Mouse (Mus musculus): ENCODE measurements around the gene Noc2l. TPM values are rescaled to one million over a fixed set of nuclear protein-coding genes. Genes with fewer than 3 reads are reported as not detected.

Noc2l gene
- polyA plus RNA-seq, 2 experiments: 40.2 to 68.0 TPM

- peaks cover 6% of the 10 kb centered on the region for H3K36me3 ChIP-seq (replicated peaks; ENCODE audit: control insufficient read depth, insufficient read depth, low read depth)
- whole genome bisulfite sequencing (ENCODE audit: insufficient replicate concordance): 53% methylated on average over 18 of the region's 18 CpGs
- no peaks in the 10 kb centered on the region; a peak in 1 of 4 replicates for H3K4me1 ChIP-seq (replicated peaks; ENCODE audit: control insufficient read depth in 2 of 2, insufficient read depth in 2 of 2, low read length in 1 of 2)
- no peaks in the 10 kb centered on the region for H3K9me3 ChIP-seq (ENCODE audit: control insufficient read depth, low read length)
- DNase-seq (ENCODE audit: low read depth in 3 of 3, low spot score in 3 of 3) (no peak), ATAC-seq (ENCODE audit: insufficient read depth) (peak; percentile 24; the same call in 1 of the 2 replicates)
- no peaks in the 10 kb centered on the region for H3K27me3 ChIP-seq (ENCODE audit: control insufficient read depth, insufficient read depth, low read length)
- no peak overlapping the region for H3K27ac ChIP-seq
- H3K9ac ChIP-seq (replicated peaks): no peak overlapping the region
- H3K4me3 ChIP-seq (ENCODE audit: insufficient read depth in 1 of 2, low read depth in 2 of 2, low read length in 2 of 2): no peak overlapping the region
- TF ChIP-seq EP300 (IDR thresholded peaks at IDR 0.05; ENCODE audit: low read depth) (no peak), CTCF (IDR thresholded peaks at IDR 0.05; ENCODE audit: low read depth) (no peak)
- no peak overlapping the region; the same call in 1 of the 2 replicates for H3K4me2 ChIP-seq (ENCODE audit: low read depth)
Measured at GRCm38 (mm10) chr4:156227752-156228392, 7.9 kb upstream of the Noc2l start.

GRCm38 (mm10) chr4:156228393-156229024, 7.3 kb upstream of the Noc2l start:
- Histone ChIP-seq H3K9ac (replicated peaks) (no peak overlapping the region), H3K27me3 (ENCODE audit: control insufficient read depth, insufficient read depth, low read length) (no peaks in the 10 kb centered on the region), H3K9me3 (ENCODE audit: control insufficient read depth, low read length) (no peaks in the 10 kb centered on the region), H3K4me1 (replicated peaks; ENCODE audit: control insufficient read depth in 2 of 2, insufficient read depth in 2 of 2, low read length in 1 of 2) (peaks cover 0 to under 1% of the 10 kb centered on the region in 2 experiments; a peak in 1 of 4 replicates), H3K4me3 (ENCODE audit: insufficient read depth in 1 of 2, low read depth in 2 of 2, low read length in 2 of 2) (no peak overlapping the region), H3K27ac (no peak overlapping the region), H3K4me2 (ENCODE audit: low read depth) (no peak overlapping the region; the same call in 1 of the 2 replicates), H3K36me3 (replicated peaks; ENCODE audit: control insufficient read depth, insufficient read depth, low read depth) (peaks cover 6% of the 10 kb centered on the region)
- ATAC-seq (ENCODE audit: insufficient read depth): peak; percentile 53
- WGBS (ENCODE audit: insufficient replicate concordance): 45% methylated on average over 12 of the region's 12 CpGs
- no peak for TF ChIP-seq CTCF (IDR thresholded peaks at IDR 0.05; ENCODE audit: low read depth)
- no peak for DNase-seq (ENCODE audit: low read depth in 3 of 3, low spot score in 3 of 3)

- H3K36me3 ChIP-seq (replicated peaks; ENCODE audit: control insufficient read depth, insufficient read depth, low read depth): peaks cover 24% of the 10 kb centered on the region
- 19% methylated on average over 17 of the region's 17 CpGs for WGBS (ENCODE audit: insufficient replicate concordance)
- peak overlapping the region; percentile 95 for H3K4me2 ChIP-seq (ENCODE audit: low read depth)
- peak overlapping the region; percentile 59 to 99 for H3K4me3 ChIP-seq (ENCODE audit: insufficient read depth in 1 of 2, low read depth in 2 of 2, low read length in 2 of 2)
- no peaks in the 10 kb centered on the region for H3K27me3 ChIP-seq (ENCODE audit: control insufficient read depth, insufficient read depth, low read length)
- ATAC-seq (ENCODE audit: insufficient read depth) (no peak), DNase-seq (ENCODE audit: low read depth in 3 of 3, low spot score in 3 of 3) (no peak)
- TF ChIP-seq EP300 (IDR thresholded peaks at IDR 0.05; ENCODE audit: low read depth): no peak
- TF ChIP-seq CTCF (IDR thresholded peaks at IDR 0.05; ENCODE audit: low read depth): no peak
- peaks cover 4 to 7% of the 10 kb centered on the region in 2 experiments; a peak in 2 of 4 replicates for H3K4me1 ChIP-seq (replicated peaks; ENCODE audit: control insufficient read depth in 2 of 2, insufficient read depth in 2 of 2, low read length in 1 of 2)
- H3K27ac ChIP-seq: peak overlapping the region; percentile 37; the same call in 1 of the 2 replicates
- H3K9me3 ChIP-seq (ENCODE audit: control insufficient read depth, low read length): no peaks in the 10 kb centered on the region
- H3K9ac ChIP-seq (replicated peaks): peak overlapping the region; percentile 92
Measured at GRCm38 (mm10) chr4:156234021-156234501, 1.7 kb upstream of the Noc2l start.

GRCm38 (mm10) chr4:156234701-156235213, 1.1 kb upstream of the Noc2l start, which contains the start of gene Plekhn1:
Gene Plekhn1 (minus strand): TSS chr4:156234857.
- peak within 1 kb of the TSS; percentile 95 for H3K4me2 ChIP-seq (ENCODE audit: low read depth)
- TF ChIP-seq CTCF (IDR thresholded peaks at IDR 0.05; ENCODE audit: low read depth): 0 out of 2 replicates have a peak, but pooled peaks have one; percentile 6
- no peak for TF ChIP-seq EP300 (IDR thresholded peaks at IDR 0.05; ENCODE audit: low read depth)
- under 1% methylated on average over 40 of the region's 48 CpGs for WGBS (ENCODE audit: insufficient replicate concordance)
- H3K9me3 ChIP-seq (ENCODE audit: control insufficient read depth, low read length): no peaks in the 10 kb centered on the region
- peak; percentile 47 for ATAC-seq (ENCODE audit: insufficient read depth)
- peak within 1 kb of the TSS; percentile 86 to 99 for H3K4me3 ChIP-seq (ENCODE audit: insufficient read depth in 1 of 2, low read depth in 2 of 2, low read length in 2 of 2)
- peaks cover 31% of the 10 kb centered on the region for H3K36me3 ChIP-seq (replicated peaks; ENCODE audit: control insufficient read depth, insufficient read depth, low read depth)
- DNase-seq (ENCODE audit: low read depth in 3 of 3, low spot score in 3 of 3): peak in 1 of 3 experiments; percentile 50
- peaks cover 4 to 7% of the 10 kb centered on the region in 2 experiments; a peak in 2 of 4 replicates for H3K4me1 ChIP-seq (replicated peaks; ENCODE audit: control insufficient read depth in 2 of 2, insufficient read depth in 2 of 2, low read length in 1 of 2)
- no peaks in the 10 kb centered on the region for H3K27me3 ChIP-seq (ENCODE audit: control insufficient read depth, insufficient read depth, low read length)
- H3K27ac ChIP-seq: peak within 1 kb of the TSS; percentile 88
- H3K9ac ChIP-seq (replicated peaks): peak within 1 kb of the TSS; percentile 92

GRCm38 (mm10) chr4:156235360-156235770, 445 bp upstream of the Noc2l start:
- Histone ChIP-seq H3K4me2 (ENCODE audit: low read depth) (peak overlapping the region; percentile 95), H3K4me3 (ENCODE audit: insufficient read depth in 1 of 2, low read depth in 2 of 2, low read length in 2 of 2) (peak overlapping the region; percentile 86 to 99), H3K36me3 (replicated peaks; ENCODE audit: control insufficient read depth, insufficient read depth, low read depth) (peaks cover 37% of the 10 kb centered on the region), H3K9ac (replicated peaks) (peak overlapping the region; percentile 86), H3K9me3 (ENCODE audit: control insufficient read depth, low read length) (no peaks in the 10 kb centered on the region), H3K27me3 (ENCODE audit: control insufficient read depth, insufficient read depth, low read length) (no peaks in the 10 kb centered on the region), H3K4me1 (replicated peaks; ENCODE audit: control insufficient read depth in 2 of 2, insufficient read depth in 2 of 2, low read length in 1 of 2) (peaks cover 4 to 7% of the 10 kb centered on the region in 2 experiments; a peak in 2 of 4 replicates), H3K27ac (peak overlapping the region; percentile 88)
- 1% methylated on average over 15 of the region's 15 CpGs for WGBS (ENCODE audit: insufficient replicate concordance)
- TF ChIP-seq EP300 (IDR thresholded peaks at IDR 0.05; ENCODE audit: low read depth): no peak
- peak; percentile 41; the same call in 1 of the 2 replicates for TF ChIP-seq CTCF (IDR thresholded peaks at IDR 0.05; ENCODE audit: low read depth)
- DNase-seq (ENCODE audit: low read depth in 3 of 3, low spot score in 3 of 3) (peak in 2 of 3 experiments; percentile 45 to 63), ATAC-seq (ENCODE audit: insufficient read depth) (peak; percentile 54)
